ENCODE assay signal across 22 mouse cellular contexts in the genomic region with DNA sequence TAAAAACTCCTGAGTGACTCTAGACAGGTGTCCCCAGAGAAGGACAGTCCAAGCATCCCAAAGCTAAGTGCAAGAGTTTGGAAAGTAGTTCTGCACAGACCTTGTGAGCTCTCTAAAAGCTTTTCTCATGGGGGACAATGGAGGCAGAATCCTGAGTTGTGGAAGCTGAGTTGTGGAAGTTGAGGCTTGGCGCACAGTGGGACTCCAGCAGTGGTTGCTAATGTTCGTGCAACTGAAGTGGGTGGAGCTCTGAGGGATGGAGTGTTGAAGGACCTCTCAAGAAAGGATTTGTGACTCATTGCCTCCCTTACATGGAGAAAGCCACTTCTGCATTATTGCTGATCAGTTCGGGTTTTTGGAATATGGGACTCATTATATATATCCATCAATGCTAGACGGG. TPM values are rescaled to one million over a fixed set of nuclear protein-coding genes. Genes with fewer than 3 reads are reported as not detected.
A peak's percentile ranks its signal among the peaks of the same experiment; 100 is the strongest.
DNase-seq lines count a peak whose midpoint lies in the region; ATAC-seq and TF ChIP-seq lines count a peak whose summit lies in the region.
"Had no signal": no experiment of that assay in that cellular context is flagged by ENCODE, and none has a peak within 500 bp of the region (broad histone marks: within the 10 kb centered on the region; RNA-seq: fewer than 3 reads in every experiment).

No protein-coding gene starts in this region.

- no peak for TF ChIP-seq POLR2A in limb, embryonic 14.5 days (IDR thresholded peaks at IDR 0.05; ENCODE audit: borderline replicate concordance, extremely low read depth, insufficient read depth, insufficient read length)
- TF ChIP-seq POLR2A in heart, adult 2 months (IDR thresholded peaks at IDR 0.05; ENCODE audit: insufficient read depth, low read depth, low read length), result no peak

- H3K4me2 ChIP-seq in intestine, embryonic 14.5 days (ENCODE audit: low read length), result peak overlapping the region; percentile 77
- no peak overlapping the region for H3K4me2 ChIP-seq in intestine, embryonic 16.5 days (ENCODE audit: low read depth, low read length)
- peak overlapping the region; percentile 94 for H3K4me2 ChIP-seq in embryonic facial prominence, embryonic 13.5 days
- H3K4me2 ChIP-seq in embryonic facial prominence, embryonic 15.5 days (replicated peaks), result peak overlapping the region; percentile 86
- H3K4me2 ChIP-seq in limb, embryonic 14.5 days (replicated peaks; ENCODE audit: low read depth, low read length, severe bottlenecking), result peak overlapping the region; percentile 84

- no peak overlapping the region for H3K27ac ChIP-seq in intestine, embryonic 14.5 days (ENCODE audit: low read depth)
- H3K27ac ChIP-seq in intestine, embryonic 16.5 days (ENCODE audit: low read length), result no peak overlapping the region
- H3K27ac ChIP-seq in embryonic facial prominence, embryonic 13.5 days, result no peak overlapping the region
- H3K27ac ChIP-seq in embryonic facial prominence, embryonic 15.5 days (replicated peaks), result no peak overlapping the region
- H3K27ac ChIP-seq in limb, embryonic 14.5 days (replicated peaks; ENCODE audit: low read depth, low read length), result no peak overlapping the region; the same call in 1 of the 2 replicates
- H3K27ac ChIP-seq in heart, adult 2 months, result no peak overlapping the region
- H3K27ac ChIP-seq: forebrain, embryonic 10.5 days; heart, embryonic 13.5 days; liver, embryonic 15.5 days; lung, embryonic 15.5 days had no signal

- H3K27me3 ChIP-seq in intestine, embryonic 14.5 days (replicated peaks; ENCODE audit: control insufficient read depth, insufficient read depth, low read length), result peaks cover 34% of the 10 kb centered on the region
- H3K27me3 ChIP-seq in intestine, embryonic 16.5 days (replicated peaks; ENCODE audit: control insufficient read depth, insufficient read depth, low read length), result peaks cover 25% of the 10 kb centered on the region
- H3K27me3 ChIP-seq in embryonic facial prominence, embryonic 13.5 days, result peaks cover 40% of the 10 kb centered on the region
- H3K27me3 ChIP-seq in embryonic facial prominence, embryonic 15.5 days, result peaks cover 33% of the 10 kb centered on the region
- no peaks in the 10 kb centered on the region for H3K27me3 ChIP-seq in limb, embryonic 14.5 days (ENCODE audit: control insufficient read depth, insufficient read depth, low read length)
- peaks cover 9% of the 10 kb centered on the region for H3K27me3 ChIP-seq in heart, adult 2 months (ENCODE audit: control insufficient read depth, insufficient read depth, low read length)

- intact Hi-C loops in heart, adult 2 months (cut with DNase I), result no loop called here

- no peak overlapping the region for H3K9ac ChIP-seq in intestine, embryonic 14.5 days (ENCODE audit: low read length)
- no peak overlapping the region for H3K9ac ChIP-seq in intestine, embryonic 16.5 days (ENCODE audit: low read depth, low read length)
- peak overlapping the region; percentile 75; the same call in 1 of the 2 replicates for H3K9ac ChIP-seq in embryonic facial prominence, embryonic 13.5 days
- no peak overlapping the region for H3K9ac ChIP-seq in embryonic facial prominence, embryonic 15.5 days
- H3K9ac ChIP-seq in limb, embryonic 14.5 days (ENCODE audit: low read depth, low read length, severe bottlenecking), result no peak overlapping the region
- no peak overlapping the region for H3K9ac ChIP-seq in heart, adult 2 months (ENCODE audit: low read depth, low read length)
- H3K9ac ChIP-seq: liver, embryonic 15.5 days; lung, embryonic 15.5 days had no signal

- no peaks in the 10 kb centered on the region for H3K79me2 ChIP-seq in heart, adult 2 months (replicated peaks; ENCODE audit: control insufficient read depth, insufficient read depth, low read length)

- peaks cover 4% of the 10 kb centered on the region; the same call in 1 of the 2 replicates for H3K4me1 ChIP-seq in intestine, embryonic 14.5 days (replicated peaks; ENCODE audit: control insufficient read depth, insufficient read depth, low read length)
- peaks cover 19% of the 10 kb centered on the region for H3K4me1 ChIP-seq in intestine, embryonic 16.5 days (ENCODE audit: control insufficient read depth, insufficient read depth, low read length)
- H3K4me1 ChIP-seq in embryonic facial prominence, embryonic 13.5 days, result peaks cover 25% of the 10 kb centered on the region
- peaks cover 20% of the 10 kb centered on the region for H3K4me1 ChIP-seq in embryonic facial prominence, embryonic 15.5 days
- H3K4me1 ChIP-seq in limb, embryonic 14.5 days (ENCODE audit: control insufficient read depth, insufficient read depth, low read length), result peaks cover 24% of the 10 kb centered on the region
- H3K4me1 ChIP-seq in heart, adult 2 months (ENCODE audit: control insufficient read depth, insufficient read depth, low read length), result no peaks in the 10 kb centered on the region
- H3K4me1 ChIP-seq: liver, embryonic 15.5 days had no signal

- no peak for TF ChIP-seq EP300 in heart, adult 2 months (IDR thresholded peaks at IDR 0.05; ENCODE audit: insufficient read depth, low read depth, low read length)

- ATAC-seq in intestine, embryonic 14.5 days (replicated peaks; ENCODE audit: low FRiP score, low TSS enrichment, low read depth), result no peak
- ATAC-seq in intestine, embryonic 16.5 days, result no peak
- ATAC-seq in embryonic facial prominence, embryonic 13.5 days (ENCODE audit: insufficient number of reproducible peaks, insufficient read depth, low FRiP score, low TSS enrichment, low read depth), result no peak
- no peak for ATAC-seq in embryonic facial prominence, embryonic 15.5 days (ENCODE audit: insufficient number of reproducible peaks, low FRiP score, low TSS enrichment, low read depth)
- no peak for ATAC-seq in limb, embryonic 14.5 days (ENCODE audit: low FRiP score, low read depth)
- ATAC-seq: activated CD4-positive, CD25-positive, alpha-beta regulatory T cell, adult 4 months; forebrain, embryonic 16.5 days; hindbrain, embryonic 16.5 days had no signal

- WGBS in intestine, embryonic 14.5 days, result 74% methylated on average over 4 of the region's 4 CpGs
- 79% methylated on average over 4 of the region's 4 CpGs for WGBS in intestine, embryonic 16.5 days
- WGBS in embryonic facial prominence, embryonic 13.5 days, result 50% methylated on average over 4 of the region's 4 CpGs
- 54% methylated on average over 4 of the region's 4 CpGs for WGBS in embryonic facial prominence, embryonic 15.5 days
- 56% methylated on average over 4 of the region's 4 CpGs for WGBS in limb, embryonic 14.5 days
- 81% methylated on average over 4 of the region's 4 CpGs for WGBS in heart, adult 2 months

- no peak for TF ChIP-seq CTCF in heart, adult 2 months (IDR thresholded peaks at IDR 0.05)

- H3K4me3 ChIP-seq in intestine, embryonic 14.5 days (ENCODE audit: low read depth, low read length), result no peak overlapping the region
- no peak overlapping the region for H3K4me3 ChIP-seq in intestine, embryonic 16.5 days (ENCODE audit: low read length)
- H3K4me3 ChIP-seq in embryonic facial prominence, embryonic 13.5 days, result peak overlapping the region; percentile 55; the same call in 1 of the 2 replicates
- peak overlapping the region; percentile 50 for H3K4me3 ChIP-seq in embryonic facial prominence, embryonic 15.5 days (replicated peaks)
- H3K4me3 ChIP-seq in limb, embryonic 14.5 days (replicated peaks; ENCODE audit: low read length), result peak overlapping the region; percentile 50
- H3K4me3 ChIP-seq in heart, adult 2 months, result no peak overlapping the region
- H3K4me3 ChIP-seq: liver, embryonic 15.5 days had no signal

- H3K36me3 ChIP-seq in intestine, embryonic 14.5 days (ENCODE audit: control insufficient read depth, insufficient read depth, low read length), result no peaks in the 10 kb centered on the region
- no peaks in the 10 kb centered on the region for H3K36me3 ChIP-seq in intestine, embryonic 16.5 days (ENCODE audit: control insufficient read depth, insufficient read depth, low read length)
- H3K36me3 ChIP-seq in embryonic facial prominence, embryonic 13.5 days, result no peaks in the 10 kb centered on the region
- no peaks in the 10 kb centered on the region for H3K36me3 ChIP-seq in embryonic facial prominence, embryonic 15.5 days
- H3K36me3 ChIP-seq in limb, embryonic 14.5 days (ENCODE audit: control insufficient read depth, insufficient read depth, low read length), result no peaks in the 10 kb centered on the region
- no peaks in the 10 kb centered on the region for H3K36me3 ChIP-seq in heart, adult 2 months (ENCODE audit: control insufficient read depth, insufficient read depth, low read length)
- H3K36me3 ChIP-seq: forebrain, embryonic 10.5 days; heart, embryonic 13.5 days; liver, embryonic 15.5 days; lung, embryonic 15.5 days had no signal

- H3K9me3 ChIP-seq in intestine, embryonic 14.5 days (ENCODE audit: control insufficient read depth, low read length), result no peaks in the 10 kb centered on the region
- H3K9me3 ChIP-seq in intestine, embryonic 16.5 days (ENCODE audit: control insufficient read depth, low read length), result no peaks in the 10 kb centered on the region
- H3K9me3 ChIP-seq in embryonic facial prominence, embryonic 13.5 days, result no peaks in the 10 kb centered on the region
- H3K9me3 ChIP-seq in embryonic facial prominence, embryonic 15.5 days (replicated peaks), result no peaks in the 10 kb centered on the region
- no peaks in the 10 kb centered on the region for H3K9me3 ChIP-seq in limb, embryonic 14.5 days (ENCODE audit: control insufficient read depth, low read length)
- H3K9me3 ChIP-seq: forebrain, embryonic 10.5 days; heart, embryonic 13.5 days; liver, embryonic 15.5 days; lung, embryonic 15.5 days had no signal

- no peak for DNase-seq in intestine, embryonic 14.5 days (ENCODE audit: low spot score)
- no peak for DNase-seq in limb, embryonic 14.5 days (ENCODE audit: low spot score)
- no peak for DNase-seq in right cerebral cortex, postnatal 36 days (ENCODE audit: low spot score in 2 of 2)
- DNase-seq in heart, adult 2 months, result no peak
- DNase-seq: adrenal gland, adult 8-10 months; cerebellum, adult 18-20 months; kidney, adult 2 months; lung, postnatal 4 days; right cerebral cortex, postnatal 14 days; thymus, postnatal 14 days had no signal

RNA-seq across cellular contexts. Expression of gene Itga11, which starts 1.8 kb away (rescaled TPM):
- polyA plus RNA-seq in intestine, embryonic 14.5 days (2014; fragmentation: Nextera tagmentation; extraction: Ambion mirVana), result 4.2 and 4.8 TPM in 2 replicates
- 2.8 and 3.2 TPM in 2 replicates for polyA plus RNA-seq in intestine, embryonic 16.5 days (2015; fragmentation: Nextera tagmentation; extraction: Ambion mirVana)
- polyA plus RNA-seq in embryonic facial prominence, embryonic 13.5 days (2015; fragmentation: Nextera tagmentation; extraction: Ambion mirVana), result 3.4 and 5.4 TPM in 2 replicates
- 6.1 and 7.9 TPM in 2 replicates for polyA plus RNA-seq in embryonic facial prominence, embryonic 15.5 days (2015; fragmentation: Nextera tagmentation; extraction: Ambion mirVana)
- 18.2 and 24.2 TPM in 2 replicates for polyA plus RNA-seq in limb, embryonic 14.5 days (2012; rRNA removed)
- polyA plus RNA-seq in limb, embryonic 14.5 days (2014; fragmentation: Nextera tagmentation; extraction: Ambion mirVana), result 11.6 and 13.5 TPM in 2 replicates
- 1 to 10 TPM; 1.1 to 2.9 TPM for total RNA-seq in heart, adult 2 months (2021)
- 1.6 and 3.6 TPM in 2 replicates for polyA plus RNA-seq in heart, adult 2 months (2012; rRNA removed)
- total RNA-seq: megakaryocyte-erythroid progenitor cell, adult 5-6 weeks; MEL had no signal

Comparison
In these comparisons a context has a peak if more than half of its experiments do, and no peak if none do; other contexts are left out.
1. H3K4me3 ChIP-seq: peak in embryonic facial prominence, embryonic 13.5 days (single experiment), embryonic facial prominence, embryonic 15.5 days (single experiment) and limb, embryonic 14.5 days (single experiment); none in intestine, embryonic 14.5 days (single experiment), intestine, embryonic 16.5 days (single experiment) and heart, adult 2 months (single experiment).